Mouse (Mus musculus): ENCODE data around the gene Gm20388. TPM values are rescaled to one million over a fixed set of nuclear protein-coding genes. Genes with fewer than 3 reads are reported as not detected.

The Gm20388 gene
- polyA plus RNA-seq, 1 experiment from 2014 or later = 7.4 TPM

DNA sequence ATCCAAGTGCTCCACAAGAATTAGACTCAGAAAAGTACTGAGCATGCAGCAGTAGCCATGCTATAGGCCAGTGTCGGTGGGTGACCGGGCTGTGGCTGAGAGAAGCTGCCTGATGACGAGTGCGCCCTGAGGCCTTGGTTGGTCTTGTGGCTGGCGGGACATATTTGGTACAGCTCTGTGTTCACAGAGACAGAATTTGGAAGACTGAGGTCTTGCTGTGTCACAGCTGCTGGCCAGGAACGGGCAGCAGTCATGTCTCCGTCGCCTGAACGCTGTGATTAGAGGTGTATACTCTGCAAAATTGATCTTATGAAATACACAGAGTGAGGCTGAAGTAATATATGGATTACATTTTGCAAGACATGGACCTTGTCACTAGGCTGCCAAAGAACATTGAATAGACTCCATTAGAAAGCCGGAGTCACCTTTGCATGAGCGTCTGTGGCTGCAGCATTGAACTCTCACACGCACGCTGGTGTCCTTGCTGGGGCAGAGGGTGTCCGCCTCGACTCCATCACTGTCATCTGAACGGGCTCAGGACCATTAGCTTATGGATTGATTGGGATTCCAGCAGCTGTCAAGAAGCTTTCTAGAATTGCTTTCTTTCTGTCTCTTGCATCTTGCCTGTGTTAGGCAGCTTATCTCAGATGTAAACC lies 5.7 kb downstream of the Gm20388 start:
- Histone ChIP-seq H3K27ac (no peak overlapping the region), H3K36me3 (peaks cover 10% of the 10 kb centered on the region), H3K4me2 (no peak overlapping the region), H3K27me3 (no peaks in the 10 kb centered on the region), H3K4me3 (replicated peaks) (no peak overlapping the region), H3K4me1 (peaks cover 77% of the 10 kb centered on the region), H3K9ac (no peak overlapping the region), H3K9me3 (replicated peaks) (no peaks in the 10 kb centered on the region)
- no peak for ATAC-seq (replicated peaks; ENCODE audit: low FRiP score)
- WGBS = 70% methylated on average over 16 of the region's 16 CpGs

DNA sequence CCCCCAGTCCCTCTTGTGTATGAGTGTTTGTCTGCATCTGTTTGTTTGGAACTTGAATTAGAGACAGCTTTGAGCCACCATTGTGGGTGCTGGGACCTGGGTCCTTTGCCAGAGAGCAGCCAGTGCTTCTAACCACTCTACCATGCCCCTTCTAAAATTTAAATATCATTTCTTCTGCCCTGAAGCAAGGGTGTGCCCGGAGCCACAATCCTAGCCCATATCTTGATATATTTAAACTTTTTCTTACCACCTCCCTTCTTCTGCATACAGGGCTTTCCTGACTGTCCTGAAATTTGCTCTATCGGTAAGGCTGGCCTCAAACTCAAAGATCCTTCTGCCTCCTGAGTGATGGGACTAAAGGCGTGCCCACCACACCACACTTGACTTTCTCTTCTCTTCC lies 6.8 kb downstream of the Gm20388 start:
- no peak overlapping the region for H3K27ac ChIP-seq

DNA sequence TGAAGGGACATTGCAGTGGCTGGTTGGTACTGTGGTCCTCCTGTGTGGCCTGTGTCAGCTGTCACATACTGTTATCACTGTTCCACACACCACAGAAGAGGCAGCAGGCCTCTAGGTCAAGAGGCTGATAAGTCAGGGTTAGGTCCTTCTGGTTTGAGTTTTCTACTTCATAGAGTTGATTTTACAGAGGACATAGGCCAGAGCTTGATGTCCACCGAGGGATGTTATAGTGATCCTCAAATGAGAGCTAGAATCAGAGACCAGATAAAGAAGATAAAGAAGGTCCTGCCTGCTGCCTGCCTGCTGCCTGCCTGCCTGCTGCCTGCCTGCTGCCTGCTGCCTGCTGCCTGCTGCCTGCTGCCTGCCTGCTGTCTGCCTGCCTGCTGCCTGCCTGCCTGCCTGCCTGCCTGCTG lies 7.5 kb downstream of the Gm20388 start:
- no peak overlapping the region for H3K9ac ChIP-seq
- no peaks in the 10 kb centered on the region for H3K9me3 ChIP-seq (replicated peaks)
- H3K4me1 ChIP-seq = peaks cover 69% of the 10 kb centered on the region
- H3K4me3 ChIP-seq (replicated peaks) = no peak overlapping the region
- WGBS = 56% methylated on average over 1 of the region's 1 CpGs
- H3K27me3 ChIP-seq = no peaks in the 10 kb centered on the region
- H3K27ac ChIP-seq = no peak overlapping the region
- H3K36me3 ChIP-seq = peaks cover 10% of the 10 kb centered on the region
- no peak overlapping the region for H3K4me2 ChIP-seq
- peak; percentile 83 for ATAC-seq (replicated peaks; ENCODE audit: low FRiP score)

More for the DNA sequence above, 6.8 kb downstream of the Gm20388 start:
- Histone ChIP-seq H3K36me3 (peaks cover 10% of the 10 kb centered on the region), H3K9me3 (replicated peaks) (no peaks in the 10 kb centered on the region), H3K27me3 (no peaks in the 10 kb centered on the region), H3K4me1 (peaks cover 76% of the 10 kb centered on the region), H3K4me3 (replicated peaks) (no peak overlapping the region), H3K9ac (no peak overlapping the region), H3K4me2 (no peak overlapping the region)
- 85% methylated on average over 3 of the region's 3 CpGs for whole genome bisulfite sequencing
- ATAC-seq (replicated peaks; ENCODE audit: low FRiP score) = no peak

DNA sequence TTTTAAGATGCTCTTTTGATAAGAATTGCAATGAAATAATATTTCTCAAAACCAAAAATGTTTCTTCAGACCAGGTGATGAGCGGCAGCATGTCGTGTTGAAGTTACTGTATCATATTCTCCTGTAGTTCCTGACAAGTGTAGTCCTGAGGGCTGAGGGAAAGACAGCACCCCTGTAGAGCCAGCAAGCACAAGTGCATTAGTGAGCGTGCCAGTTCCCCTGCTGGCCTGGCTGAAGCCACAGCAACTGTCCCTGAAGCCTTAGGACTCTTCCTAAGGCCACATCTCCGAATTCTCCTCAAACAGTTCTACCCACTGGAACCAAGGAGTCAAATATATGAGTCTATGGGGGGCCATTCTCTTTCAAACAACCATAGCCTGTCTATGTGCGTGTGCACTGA lies 12.6 kb downstream of the Gm20388 start:
- 89% methylated on average over 5 of the region's 5 CpGs for WGBS
- H3K9ac ChIP-seq = no peak overlapping the region
- H3K4me3 ChIP-seq (replicated peaks) = no peak overlapping the region
- H3K27ac ChIP-seq = no peak overlapping the region
- no peaks in the 10 kb centered on the region for H3K9me3 ChIP-seq (replicated peaks)
- H3K36me3 ChIP-seq = peaks cover 6% of the 10 kb centered on the region
- H3K27me3 ChIP-seq = no peaks in the 10 kb centered on the region
- H3K4me2 ChIP-seq = no peak overlapping the region
- no peak for ATAC-seq (replicated peaks; ENCODE audit: low FRiP score)
- peaks cover 39% of the 10 kb centered on the region for H3K4me1 ChIP-seq

DNA sequence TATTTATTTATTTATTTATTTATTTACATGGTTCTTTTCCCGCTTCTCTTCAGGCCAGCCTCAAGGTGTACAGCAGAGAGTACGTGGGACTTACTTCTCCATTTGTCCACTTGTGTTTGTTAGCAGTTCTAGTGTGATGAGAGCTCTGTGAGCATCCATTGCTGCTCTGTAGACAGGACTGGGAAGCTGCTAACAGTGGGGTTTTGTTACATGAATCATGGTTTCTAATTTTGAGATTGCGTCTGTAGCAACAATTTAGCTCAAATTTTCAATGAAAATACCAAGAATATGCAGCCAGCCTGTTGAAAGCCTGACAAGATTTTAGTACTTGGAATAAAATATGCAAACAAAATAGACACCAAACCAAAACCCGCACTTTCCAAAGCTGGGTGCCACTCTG lies 14.8 kb downstream of the Gm20388 start:
- peaks cover 38% of the 10 kb centered on the region for H3K4me1 ChIP-seq
- no peak for ATAC-seq (replicated peaks; ENCODE audit: low FRiP score)
- H3K4me3 ChIP-seq (replicated peaks) = no peak overlapping the region
- 82% methylated on average over 4 of the region's 4 CpGs for WGBS
- no peak overlapping the region for H3K9ac ChIP-seq
- H3K27me3 ChIP-seq = no peaks in the 10 kb centered on the region
- H3K27ac ChIP-seq = no peak overlapping the region
- no peaks in the 10 kb centered on the region for H3K36me3 ChIP-seq
- H3K4me2 ChIP-seq = no peak overlapping the region
- H3K9me3 ChIP-seq (replicated peaks) = no peaks in the 10 kb centered on the region

DNA sequence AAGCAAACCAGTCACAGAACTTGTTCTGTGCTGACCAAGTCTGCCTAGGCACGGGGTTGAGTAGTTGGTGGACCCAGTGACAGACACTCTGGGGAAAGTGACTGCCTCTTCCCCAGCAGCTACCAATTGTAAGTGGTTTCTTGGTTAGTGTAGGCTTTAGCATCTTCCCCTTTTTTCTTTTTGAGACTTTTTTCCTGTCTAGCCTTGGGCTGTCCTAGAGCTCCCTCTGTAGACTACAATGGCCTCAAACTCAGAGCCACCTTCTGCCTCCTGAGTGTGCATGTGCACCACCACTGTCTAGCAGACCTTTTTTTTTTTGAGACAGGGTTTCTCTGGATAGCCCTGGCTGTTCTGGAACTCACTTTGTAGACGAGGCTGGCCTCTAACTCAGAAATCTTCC lies 15.8 kb downstream of the Gm20388 start:
- 80% methylated on average over 2 of the region's 2 CpGs for WGBS
- no peak overlapping the region for H3K4me2 ChIP-seq

DNA sequence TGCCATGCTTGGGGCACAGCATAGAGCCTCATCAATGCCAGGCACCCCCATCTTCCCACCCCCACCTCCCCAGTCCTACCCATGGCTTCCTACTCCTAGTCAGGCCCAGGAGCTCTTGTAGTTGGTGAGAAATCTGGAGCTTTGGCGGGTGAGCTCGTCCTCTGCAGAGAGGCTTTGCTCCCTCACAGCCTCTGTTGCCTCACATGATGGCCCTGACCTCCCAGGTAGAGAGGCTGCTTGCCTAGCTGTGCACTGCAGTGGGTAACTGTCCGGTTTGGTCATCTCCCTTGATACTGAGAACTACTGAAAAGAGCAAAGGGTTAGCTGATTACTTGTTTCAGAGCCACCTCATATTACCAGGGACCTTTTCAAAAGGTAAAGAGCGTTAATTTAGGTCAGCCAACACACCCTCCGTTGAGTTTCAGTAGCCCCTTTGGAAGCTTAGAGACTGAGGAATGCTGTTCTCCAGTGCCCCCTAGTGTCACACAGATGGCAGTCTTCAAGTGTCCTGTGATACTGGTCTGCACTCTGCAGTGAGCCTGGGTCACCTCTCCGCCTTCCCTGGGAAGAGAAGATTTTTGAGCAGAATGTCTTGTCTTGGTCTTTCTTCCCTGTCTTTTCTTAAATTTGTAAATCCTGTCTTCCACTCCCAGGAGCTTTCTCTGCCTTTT lies 16.9 kb downstream of the Gm20388 start:
- no peak overlapping the region for H3K4me3 ChIP-seq (replicated peaks)
- H3K27me3 ChIP-seq = no peaks in the 10 kb centered on the region
- ATAC-seq (replicated peaks; ENCODE audit: low FRiP score) = peak; percentile 60; the same call in 1 of the 2 replicates
- no peak overlapping the region for H3K27ac ChIP-seq
- H3K36me3 ChIP-seq = peaks cover 12% of the 10 kb centered on the region
- no peak overlapping the region for H3K4me2 ChIP-seq
- WGBS = 47% methylated on average over 6 of the region's 6 CpGs
- H3K4me1 ChIP-seq = peaks cover 19% of the 10 kb centered on the region; the same call in 1 of the 2 replicates
- no peak overlapping the region for H3K9ac ChIP-seq
- no peaks in the 10 kb centered on the region for H3K9me3 ChIP-seq (replicated peaks)

More for the DNA sequence above, 15.8 kb downstream of the Gm20388 start:
- Histone ChIP-seq H3K4me1 (peaks cover 27% of the 10 kb centered on the region), H3K27me3 (no peaks in the 10 kb centered on the region), H3K9me3 (replicated peaks) (no peaks in the 10 kb centered on the region), H3K27ac (no peak overlapping the region), H3K4me3 (replicated peaks) (no peak overlapping the region), H3K9ac (no peak overlapping the region), H3K36me3 (peaks cover under 1% of the 10 kb centered on the region; the same call in 1 of the 2 replicates)
- ATAC-seq (replicated peaks; ENCODE audit: low FRiP score) = no peak

DNA sequence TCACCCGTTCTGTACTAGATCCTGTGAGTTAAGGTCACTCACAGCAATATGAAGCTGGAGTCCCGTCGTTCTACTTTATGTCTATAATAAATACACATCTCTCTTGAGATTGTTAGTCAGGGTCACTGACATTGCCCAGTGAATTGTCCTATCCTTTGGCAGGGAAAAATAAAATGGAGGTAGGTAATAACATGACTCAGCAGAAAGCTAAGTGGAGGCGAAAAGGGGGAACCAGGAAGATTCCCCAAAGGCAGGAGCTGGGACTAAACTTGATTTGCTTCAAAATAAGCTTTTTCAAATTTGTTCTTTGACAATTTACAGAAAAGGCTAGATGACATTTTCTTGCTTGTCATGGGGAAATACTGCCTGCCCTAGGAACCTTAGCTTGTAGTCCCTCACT lies 20.7 kb downstream of the Gm20388 start:
- 75% methylated on average over 4 of the region's 4 CpGs for WGBS
- Histone ChIP-seq H3K4me3 (replicated peaks) (no peak overlapping the region), H3K4me2 (no peak overlapping the region), H3K36me3 (peaks cover 47% of the 10 kb centered on the region), H3K27me3 (no peaks in the 10 kb centered on the region), H3K9me3 (replicated peaks) (no peaks in the 10 kb centered on the region), H3K4me1 (peaks cover 13% of the 10 kb centered on the region; the same call in 1 of the 2 replicates), H3K27ac (no peak overlapping the region), H3K9ac (no peak overlapping the region)
- ATAC-seq (replicated peaks; ENCODE audit: low FRiP score) = no peak

DNA sequence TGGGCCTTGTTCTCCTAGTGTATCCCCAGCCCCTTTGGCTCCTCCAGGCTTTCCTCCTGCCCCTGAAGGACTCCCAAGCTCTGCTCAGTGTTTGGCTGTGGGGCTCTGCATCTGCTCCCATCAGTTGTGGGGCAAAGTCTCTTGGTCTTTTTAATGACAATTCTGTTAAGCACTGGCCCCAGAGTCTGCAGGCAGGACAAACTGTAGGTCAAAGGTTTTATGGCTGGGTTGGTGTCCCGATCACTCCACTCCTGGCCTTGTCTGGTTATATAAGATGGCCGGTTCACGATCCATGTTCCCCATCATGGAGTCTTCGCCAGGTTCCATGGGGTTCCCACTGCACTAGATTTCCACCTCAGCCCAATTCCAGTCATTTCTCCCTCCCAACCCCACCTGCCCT lies 23.0 kb downstream of the Gm20388 start:
- 0 out of 2 replicates have a peak, but pooled peaks cover 3% of the 10 kb centered on the region for H3K4me1 ChIP-seq
- H3K27me3 ChIP-seq = no peaks in the 10 kb centered on the region
- 90% methylated on average over 4 of the region's 4 CpGs for whole genome bisulfite sequencing
- no peaks in the 10 kb centered on the region for H3K9me3 ChIP-seq (replicated peaks)
- no peak overlapping the region for H3K4me3 ChIP-seq (replicated peaks)
- H3K27ac ChIP-seq = no peak overlapping the region
- no peak overlapping the region for H3K9ac ChIP-seq
- H3K36me3 ChIP-seq = peaks cover 69% of the 10 kb centered on the region
- H3K4me2 ChIP-seq = no peak overlapping the region
- no peak for ATAC-seq (replicated peaks; ENCODE audit: low FRiP score)

DNA sequence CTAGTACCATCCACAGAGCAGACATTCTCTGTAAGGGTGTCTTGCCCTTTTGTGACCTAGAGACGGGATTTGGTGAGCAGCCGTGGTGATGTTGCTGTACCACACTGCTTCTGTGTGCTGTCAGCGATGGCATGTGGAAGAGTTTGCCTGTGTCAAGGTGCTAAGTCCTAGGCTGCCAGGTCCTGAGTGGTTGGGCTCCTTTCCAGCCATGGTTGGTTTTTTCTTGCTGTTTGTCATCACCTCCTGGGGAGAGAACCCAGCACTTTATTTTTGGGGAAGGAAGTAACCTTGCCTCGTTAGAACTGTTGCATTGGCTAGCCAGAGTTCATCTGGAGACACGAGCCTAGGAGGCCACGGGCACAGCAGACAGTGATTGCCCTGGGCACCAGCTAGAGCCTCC lies 24.9 kb downstream of the Gm20388 start:
- no peak for ATAC-seq (replicated peaks; ENCODE audit: low FRiP score)
- 76% methylated on average over 6 of the region's 6 CpGs for WGBS

DNA sequence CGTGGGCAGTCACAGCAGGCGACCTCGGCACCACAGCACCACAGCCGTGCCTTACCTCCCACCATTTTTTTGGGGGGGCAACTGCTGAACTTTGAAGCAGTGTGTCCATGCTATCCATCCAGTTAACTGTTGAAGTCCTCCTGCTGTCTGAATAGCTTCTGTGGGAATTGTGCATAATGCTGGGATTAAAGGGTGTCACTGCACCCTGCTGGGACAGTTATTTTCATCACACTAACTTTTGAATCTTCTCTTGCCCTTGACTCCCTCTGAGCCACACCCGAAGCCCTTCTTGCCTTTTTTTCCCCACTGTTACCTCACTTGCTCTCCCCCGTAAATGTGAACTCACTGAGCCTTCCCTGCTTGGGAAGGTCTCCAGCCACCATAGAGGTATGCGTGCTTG lies 27.8 kb downstream of the Gm20388 start:
- Histone ChIP-seq H3K4me3 (replicated peaks) (no peak overlapping the region), H3K4me2 (no peak overlapping the region), H3K4me1 (peaks cover 7% of the 10 kb centered on the region; the same call in 1 of the 2 replicates), H3K27me3 (no peaks in the 10 kb centered on the region), H3K9me3 (replicated peaks) (no peaks in the 10 kb centered on the region), H3K9ac (no peak overlapping the region), H3K36me3 (peaks cover 86% of the 10 kb centered on the region), H3K27ac (no peak overlapping the region)
- ATAC-seq (replicated peaks; ENCODE audit: low FRiP score) = no peak
- WGBS = 74% methylated on average over 7 of the region's 7 CpGs

More for the DNA sequence above, 24.9 kb downstream of the Gm20388 start:
- peaks cover 79% of the 10 kb centered on the region for H3K36me3 ChIP-seq
- no peak overlapping the region for H3K27ac ChIP-seq
- H3K9me3 ChIP-seq (replicated peaks) = no peaks in the 10 kb centered on the region
- H3K4me3 ChIP-seq (replicated peaks) = no peak overlapping the region
- 0 out of 2 replicates have a peak, but pooled peaks cover 3% of the 10 kb centered on the region for H3K4me1 ChIP-seq
- no peaks in the 10 kb centered on the region for H3K27me3 ChIP-seq
- no peak overlapping the region for H3K9ac ChIP-seq
- no peak overlapping the region for H3K4me2 ChIP-seq

DNA sequence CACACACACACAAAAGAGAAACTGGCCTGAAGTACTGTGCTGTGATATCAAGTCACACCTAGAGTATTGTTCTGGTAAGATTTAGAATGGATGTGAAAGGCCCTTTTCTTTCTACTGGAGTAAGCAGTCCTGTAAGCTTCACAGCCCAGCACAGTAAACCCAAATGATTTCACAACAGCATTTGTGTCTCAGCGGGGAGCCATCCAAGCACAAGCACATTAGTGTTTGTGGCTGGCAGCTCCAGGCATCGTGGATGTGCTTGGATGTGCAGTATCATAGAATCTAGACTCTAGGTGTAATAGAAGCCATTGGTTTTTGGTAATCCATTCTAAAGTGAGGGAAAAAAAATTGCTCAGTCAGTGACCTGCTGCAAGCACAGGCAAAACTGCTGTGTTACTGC lies 28.7 kb downstream of the Gm20388 start:
- H3K9ac ChIP-seq = no peak overlapping the region
- H3K27ac ChIP-seq = no peak overlapping the region
- H3K4me3 ChIP-seq (replicated peaks) = no peak overlapping the region
- H3K4me1 ChIP-seq = peaks cover 12% of the 10 kb centered on the region
- H3K4me2 ChIP-seq = no peak overlapping the region
- no peaks in the 10 kb centered on the region for H3K27me3 ChIP-seq
- H3K9me3 ChIP-seq (replicated peaks) = no peaks in the 10 kb centered on the region
- WGBS = 84% methylated on average over 2 of the region's 2 CpGs
- peaks cover 86% of the 10 kb centered on the region for H3K36me3 ChIP-seq
- no peak for ATAC-seq (replicated peaks; ENCODE audit: low FRiP score)
